Mouse (Mus musculus) natural killer cell, adult 2 months (primary cell): ENCODE data around the gene Hlcs.

Source experiments
- DNase-seq, 2 experiments: peaks; one replicate each; pipeline ENCODE4 v3.0.0; 2022; ENCODE audit warnings: low spot score in 2 of 2

Gene Hlcs

DNA sequence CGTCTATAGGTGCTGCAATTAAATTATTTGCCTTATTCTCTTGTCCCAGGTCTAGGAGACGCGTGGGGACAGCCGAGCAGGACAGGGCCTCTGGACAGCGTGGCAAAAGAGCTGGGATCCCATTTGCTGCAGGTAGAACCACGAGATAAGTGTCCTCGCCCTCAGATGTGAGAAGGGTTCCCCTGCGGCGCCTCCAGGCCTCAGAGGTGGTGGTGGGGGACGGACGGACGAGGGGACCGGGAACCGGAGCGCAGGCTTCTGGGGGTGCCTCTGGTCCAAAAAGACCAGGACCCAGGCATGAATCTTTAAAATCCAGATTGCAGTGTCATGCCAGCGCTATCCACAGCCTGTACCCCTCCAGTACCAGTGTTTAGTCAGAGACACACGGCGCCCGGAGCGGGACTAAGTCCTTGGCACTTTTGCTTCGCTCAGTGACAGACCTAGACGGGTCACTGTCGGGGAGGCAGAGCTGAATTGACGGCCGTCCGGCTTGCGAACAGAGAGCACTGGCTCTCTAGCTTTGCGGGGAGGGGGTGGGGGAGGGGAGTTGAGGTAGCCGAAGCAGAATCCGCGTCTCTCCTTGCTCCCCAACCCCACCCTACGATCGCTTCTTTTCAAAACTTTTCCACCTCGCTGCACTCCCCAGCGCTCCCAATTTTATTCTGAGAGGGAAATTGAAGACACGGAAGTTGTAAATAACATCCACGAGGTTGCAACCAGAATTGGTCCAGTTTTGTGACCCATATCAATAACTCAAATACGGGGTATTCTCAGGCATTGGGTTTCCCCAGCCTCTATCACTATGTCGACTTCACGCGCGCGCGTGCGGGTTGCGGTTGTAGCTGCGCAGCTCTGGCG is 218.9 kb downstream of the Hlcs start:
- DNase-seq, result no peak

DNA sequence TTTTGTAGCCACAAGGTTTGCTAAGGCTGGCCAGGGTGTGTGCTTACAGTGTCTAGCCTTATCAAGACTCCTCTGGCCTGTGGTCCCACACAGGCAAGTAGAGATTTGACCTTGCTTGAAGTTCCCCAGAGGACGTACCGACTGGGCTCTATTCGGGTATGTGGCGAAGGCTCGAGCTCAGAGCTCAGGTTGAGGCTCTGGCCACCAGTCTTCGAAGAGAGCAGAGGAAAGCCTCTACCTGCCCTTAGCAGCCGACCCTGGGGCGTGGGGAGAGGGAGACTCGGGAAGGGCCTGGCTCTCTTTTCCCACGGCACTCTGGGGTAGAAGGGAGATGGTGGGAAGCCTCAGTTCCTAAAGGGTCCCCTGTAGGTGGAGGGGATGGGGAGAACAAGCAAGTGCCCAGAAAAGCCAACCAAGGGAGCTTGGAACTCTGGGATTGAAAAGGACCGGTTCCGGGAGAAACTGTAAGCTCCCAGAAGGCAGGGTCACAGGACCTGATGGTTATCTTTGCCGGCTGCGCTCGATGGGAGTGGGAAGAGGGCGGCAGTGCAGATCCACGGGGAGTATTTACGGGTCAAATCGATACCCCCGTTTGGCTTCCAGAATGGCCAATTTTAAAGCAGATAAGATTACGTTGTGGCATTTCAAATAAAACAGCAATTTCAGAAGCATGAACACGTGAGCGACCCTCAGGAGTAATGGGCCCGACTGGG is 220.1 kb downstream of the Hlcs start:
- no peak for DNase-seq

DNA sequence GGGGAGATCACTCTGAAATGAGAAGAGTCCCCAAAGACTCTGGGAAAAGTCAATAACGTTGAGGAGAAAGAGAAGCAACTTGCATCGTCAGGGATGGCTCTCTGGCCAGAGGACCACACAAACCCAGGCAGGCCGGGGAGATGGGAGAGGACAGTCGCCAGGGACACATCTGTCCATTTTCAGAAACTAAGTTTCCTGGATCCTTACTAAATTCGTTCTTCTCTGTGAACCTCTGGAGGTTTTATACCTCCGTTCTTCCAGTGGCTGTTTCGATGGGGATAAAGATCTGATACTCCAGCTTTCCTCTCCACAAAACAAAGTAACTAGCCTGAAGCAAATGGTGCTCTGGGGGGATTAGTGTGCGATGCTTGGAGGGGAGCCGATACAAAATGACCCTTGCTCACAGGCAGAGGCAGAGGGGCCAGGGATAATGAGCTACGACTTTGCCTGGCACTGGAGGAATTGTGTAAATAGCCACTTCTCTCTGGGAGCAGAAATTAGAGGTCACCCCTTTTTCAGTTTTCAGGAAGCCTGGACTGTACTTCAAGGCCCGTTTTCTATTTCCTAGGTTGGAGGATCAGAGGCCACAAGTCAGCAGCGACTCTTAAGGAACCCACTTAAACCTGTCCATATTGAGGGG is 220.7 kb downstream of the Hlcs start:
- no peak for DNase-seq

DNA sequence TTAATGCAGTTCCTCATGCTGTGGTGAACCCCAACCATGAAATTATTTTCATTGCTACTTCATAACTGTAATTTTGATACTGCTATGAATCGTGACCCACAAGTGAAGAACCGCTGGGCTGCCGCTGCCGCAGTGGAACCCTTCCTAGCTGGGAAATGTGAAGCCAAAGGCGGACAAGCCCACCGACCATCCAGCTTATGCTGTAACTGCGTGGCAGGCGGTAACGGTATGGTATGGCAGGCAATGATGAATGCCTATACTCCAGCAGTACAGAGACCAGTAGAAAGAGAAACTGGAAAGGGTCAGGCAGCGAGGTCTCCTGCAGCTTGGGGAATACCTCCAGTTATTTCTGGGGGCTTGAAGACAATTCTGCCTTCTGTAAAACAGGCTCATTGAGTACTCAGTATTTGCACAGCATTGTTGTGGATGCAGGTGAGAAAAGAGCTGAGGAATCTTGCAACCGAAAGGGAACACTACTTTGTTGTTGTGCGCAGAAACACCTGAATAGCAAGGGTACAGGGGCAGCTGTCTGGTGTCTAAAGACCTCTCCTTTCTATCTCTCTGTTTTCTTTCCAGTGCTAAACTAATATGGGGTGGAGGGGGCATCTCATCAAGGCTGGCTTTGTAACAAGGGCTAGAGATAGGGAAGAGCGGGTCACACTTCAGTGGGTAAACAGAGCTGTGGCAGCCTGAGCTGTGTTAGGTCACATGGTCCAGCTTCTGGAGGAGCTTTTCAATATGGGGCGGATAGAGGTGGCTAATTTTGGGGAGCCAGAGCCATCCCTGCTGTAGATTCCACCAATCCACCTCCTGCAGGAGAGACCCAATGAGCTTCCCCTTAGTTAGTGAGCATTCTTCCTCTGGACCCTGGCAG is 224.3 kb downstream of the Hlcs start:
- no peak for DNase-seq

DNA sequence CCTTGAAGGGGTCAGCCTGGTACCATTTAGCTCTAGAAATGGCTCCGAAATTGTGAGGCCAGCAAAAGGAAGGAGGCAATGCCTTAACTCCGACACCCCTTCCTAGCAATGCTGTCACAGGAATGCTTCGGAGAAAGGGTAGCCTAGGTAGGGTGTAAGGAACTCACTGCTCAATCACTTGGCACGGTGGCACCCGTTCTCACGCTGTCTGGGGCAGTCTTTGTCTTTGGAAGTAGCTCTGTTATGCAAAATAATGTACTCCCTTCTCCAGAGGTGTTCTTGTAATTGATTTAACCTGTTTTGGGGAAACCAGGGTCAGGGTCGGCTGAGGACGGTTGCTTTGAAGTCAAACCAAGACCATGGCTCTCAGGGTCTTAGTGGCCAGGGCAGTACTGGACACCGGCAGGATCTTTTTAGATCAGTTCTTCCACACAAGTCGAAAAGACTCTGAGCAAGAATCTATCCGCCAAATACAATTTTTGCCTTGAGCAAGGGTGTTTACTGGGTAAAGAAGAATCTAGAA is 225.1 kb downstream of the Hlcs start:
- no peak for DNase-seq

DNA sequence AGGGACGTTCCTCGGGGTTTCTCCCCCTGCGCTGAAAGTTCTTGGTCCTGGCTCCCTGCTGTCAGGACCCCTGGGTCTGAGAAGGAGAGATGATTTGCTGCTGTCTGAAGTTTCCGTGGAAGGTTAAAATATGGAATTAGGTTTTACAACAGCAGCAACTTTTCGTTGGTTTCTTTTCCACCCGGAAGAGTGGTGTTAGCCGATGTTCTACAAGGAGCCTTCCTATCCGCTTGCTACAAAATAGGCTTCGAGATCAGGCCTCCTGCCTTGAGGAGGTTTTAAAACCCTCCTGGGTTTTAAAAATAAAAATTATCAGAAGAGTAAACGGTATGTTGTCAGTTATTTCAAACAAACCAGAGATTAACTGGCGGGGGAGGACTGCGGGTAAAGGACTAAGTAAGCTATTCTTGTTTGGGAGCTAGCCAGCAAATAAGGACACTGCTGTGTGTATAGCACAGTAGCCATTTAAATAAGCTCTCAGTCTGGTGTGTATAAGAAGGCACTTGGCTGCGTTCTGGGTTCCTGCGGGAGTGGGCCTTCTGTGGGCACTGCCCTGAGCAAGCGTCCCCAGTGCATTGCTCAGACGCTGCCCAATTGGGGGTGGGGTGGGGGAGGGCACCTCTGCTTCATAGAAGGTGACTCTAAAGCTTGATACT is 225.7 kb downstream of the Hlcs start:
- no peak for DNase-seq

DNA sequence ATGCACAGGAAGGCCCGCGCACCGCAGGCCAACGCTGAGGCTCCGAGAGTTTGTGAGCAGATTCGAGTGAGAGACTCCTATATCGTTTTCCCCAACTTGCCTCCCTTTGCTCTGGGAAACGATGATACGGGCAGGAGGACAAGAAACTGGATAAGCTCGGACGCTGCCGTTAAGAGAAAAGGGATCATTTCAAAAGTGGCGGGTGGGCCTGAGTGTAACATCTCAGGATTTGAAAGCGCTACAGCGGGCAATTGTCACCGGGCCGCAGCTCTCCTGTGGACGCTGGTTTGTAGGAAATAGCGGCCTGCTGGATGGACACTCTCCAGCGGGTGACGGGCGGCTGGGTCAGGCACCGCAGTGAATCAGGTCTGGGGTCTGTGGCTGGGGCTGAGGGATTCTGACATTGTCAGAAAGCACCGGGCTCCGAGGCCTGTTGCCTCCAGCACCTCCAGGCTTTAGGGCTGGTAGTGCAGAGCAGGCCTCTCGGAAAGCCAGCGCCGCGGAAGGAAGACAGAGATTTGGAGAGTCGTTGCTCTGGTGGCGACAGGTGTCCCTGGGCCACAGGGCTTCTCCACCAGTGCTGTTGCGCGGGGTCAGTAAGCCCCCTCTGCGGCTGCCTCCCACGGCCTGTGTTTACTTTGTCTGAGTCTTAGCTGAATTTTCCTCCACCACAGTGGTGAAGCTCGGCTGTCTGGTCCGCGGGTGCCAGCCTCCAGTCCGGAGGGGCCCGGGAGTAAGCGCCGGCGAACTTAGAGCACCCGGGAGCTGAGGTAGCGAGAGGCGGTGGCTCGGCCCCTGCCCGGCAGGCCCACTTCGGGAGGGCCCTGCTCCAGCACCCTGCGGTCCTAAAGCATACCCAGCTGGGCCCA is 226.4 kb downstream of the Hlcs start:
- DNase-seq, result no peak

DNA sequence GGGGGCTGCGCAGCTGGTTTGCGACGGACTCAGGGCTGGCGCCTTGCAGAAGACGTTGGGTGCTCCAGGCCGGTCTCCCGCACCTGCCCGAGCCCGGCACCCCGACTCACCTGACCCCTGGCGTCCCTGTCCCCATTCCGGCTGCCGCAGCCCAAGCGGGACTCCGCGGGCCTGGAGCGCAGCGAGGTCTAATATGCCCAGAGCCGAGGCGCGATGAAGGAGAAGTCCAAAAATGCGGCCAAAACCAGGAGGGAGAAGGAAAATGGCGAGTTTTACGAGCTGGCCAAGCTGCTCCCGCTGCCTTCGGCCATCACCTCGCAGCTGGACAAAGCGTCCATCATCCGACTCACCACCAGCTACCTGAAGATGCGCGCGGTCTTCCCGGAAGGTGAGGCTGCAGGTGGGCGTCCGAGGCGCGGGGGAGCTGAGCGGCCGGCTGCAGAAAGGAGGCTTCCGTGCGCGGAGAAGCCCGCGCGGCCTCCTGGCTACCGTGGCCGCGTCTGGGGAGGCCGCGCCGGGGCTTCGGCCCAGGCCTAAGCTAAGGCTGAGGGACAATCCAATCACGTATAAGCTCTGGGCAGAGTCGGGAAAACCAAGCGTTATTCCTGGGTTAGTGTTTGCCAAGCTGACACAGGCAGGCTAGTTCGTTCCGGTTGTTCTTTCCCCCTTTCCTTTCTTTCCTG is 227.6 kb downstream of the Hlcs start:
- DNase-seq, result no peak

DNA sequence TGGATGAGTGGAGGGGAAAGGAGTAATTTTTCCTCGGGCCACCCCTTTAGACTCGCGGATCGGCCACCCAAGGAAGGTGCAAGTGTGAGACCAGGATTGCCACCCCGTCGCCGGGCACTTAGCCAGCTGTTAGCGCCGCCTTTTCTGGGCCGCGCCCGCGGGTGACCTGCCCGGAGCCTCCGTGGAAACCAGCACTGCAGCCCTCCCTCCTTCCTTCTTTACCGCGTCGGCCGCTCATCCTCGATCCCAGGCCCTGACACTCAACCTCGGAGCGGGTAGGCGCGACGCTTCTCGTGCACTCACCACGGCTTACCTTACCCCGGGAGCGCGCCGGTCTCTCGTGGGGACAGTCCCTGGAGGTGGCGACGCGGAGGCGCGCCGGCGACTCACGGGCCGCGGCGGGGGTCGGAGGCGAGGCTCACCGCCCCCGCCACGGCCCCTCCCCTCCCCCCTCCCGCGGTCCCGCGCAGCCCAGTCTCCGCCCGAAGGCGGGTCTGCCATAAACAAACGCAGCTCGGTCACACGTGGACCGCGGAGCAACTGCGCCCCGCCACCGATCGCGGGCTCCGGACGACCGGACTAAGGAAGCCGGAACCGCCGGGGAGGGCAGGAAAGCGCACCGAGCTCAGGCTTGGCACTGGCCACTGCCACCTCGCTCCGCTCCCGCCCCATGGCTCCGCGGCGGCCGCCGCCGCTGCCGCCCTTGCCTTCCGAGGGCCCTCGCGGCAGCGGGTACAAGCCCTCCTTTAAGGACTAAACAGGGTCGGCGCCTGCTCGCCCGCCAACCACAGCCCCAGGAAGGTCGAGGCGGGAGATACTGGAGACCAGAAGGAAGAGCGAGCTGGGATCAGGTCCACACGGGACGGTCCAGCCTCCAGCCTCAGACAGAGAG is 228.4 kb downstream of the Hlcs start, which contains the start of gene Sim2:
TSS of gene Sim2 (plus strand) at position 221 of the 892 bp plus-strand sequence.
- no peak for DNase-seq

DNA sequence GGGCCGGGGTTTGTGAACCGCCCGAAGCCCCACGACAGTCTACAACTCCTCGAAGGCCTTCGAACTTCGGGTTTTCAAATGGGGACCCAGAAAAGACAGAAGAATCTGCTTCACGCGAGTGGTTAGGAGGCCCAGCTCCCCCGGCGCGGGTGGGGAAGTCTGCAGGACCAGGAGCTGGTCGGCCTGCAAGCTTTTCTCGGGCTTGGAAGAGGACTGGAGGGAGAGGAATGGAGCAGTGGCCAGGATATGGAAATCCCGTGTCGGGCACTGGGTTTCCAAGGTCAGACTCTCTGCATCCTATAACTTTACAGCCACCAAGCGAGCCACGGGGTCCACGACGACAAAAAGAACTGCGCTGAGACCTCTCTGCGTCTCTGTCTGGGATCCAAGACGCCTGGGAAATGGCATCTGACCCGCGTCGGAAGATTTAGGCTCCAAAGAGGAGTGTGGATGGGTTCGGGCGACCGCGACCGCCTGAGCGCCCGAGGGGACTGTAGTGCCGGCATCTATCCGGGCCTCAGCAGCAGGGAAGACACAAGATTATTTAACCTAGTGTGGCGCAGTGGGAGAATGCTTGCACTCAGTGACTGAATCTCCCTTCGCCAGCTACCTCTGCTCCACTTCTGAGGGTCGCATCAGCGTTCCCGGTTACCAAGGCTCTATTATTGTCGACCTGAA is 229.4 kb downstream of the Hlcs start:
- DNase-seq, result no peak

DNA sequence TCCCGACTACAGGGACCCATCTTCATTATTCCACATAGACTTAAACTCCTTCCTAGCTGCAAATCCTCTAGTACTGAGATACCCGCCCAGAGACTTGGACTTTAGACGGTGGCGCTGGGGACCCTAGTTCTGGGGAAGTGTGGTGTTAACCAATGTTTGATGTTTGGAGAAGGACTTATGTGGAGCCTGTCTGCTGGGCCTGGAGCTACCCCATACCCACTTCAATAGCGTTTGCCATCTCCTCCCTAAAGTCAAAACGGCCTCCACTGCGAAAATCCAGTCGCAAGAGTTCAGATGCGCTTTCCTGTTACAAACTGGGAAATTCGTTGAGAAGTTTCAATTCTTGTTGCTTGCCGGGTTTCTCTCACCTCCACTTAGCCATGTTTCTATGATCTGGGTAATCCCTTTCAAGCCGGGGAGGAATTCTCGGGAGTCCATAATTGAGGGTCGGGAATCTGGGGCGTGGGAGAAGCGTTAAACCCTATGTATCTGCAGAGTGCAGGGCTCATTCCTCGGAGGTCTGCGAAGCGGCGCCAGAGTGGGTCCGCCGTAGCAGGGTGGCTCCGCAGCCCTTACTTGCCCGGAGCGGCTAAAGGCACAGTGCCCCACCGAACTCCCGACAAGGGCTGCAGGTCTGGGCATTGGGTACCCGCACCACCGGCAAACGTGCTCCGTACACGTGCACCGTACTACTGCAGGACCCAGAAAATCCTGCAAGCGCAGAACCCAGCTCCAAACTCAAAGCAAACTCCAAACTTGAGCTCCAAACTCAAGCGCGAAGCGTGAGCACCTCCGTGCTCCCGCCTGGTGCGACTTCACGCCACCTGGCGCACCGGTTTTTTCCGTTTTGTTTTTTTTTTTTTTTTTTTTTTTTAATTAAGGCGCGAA is 230.2 kb downstream of the Hlcs start:
- no peak for DNase-seq

DNA sequence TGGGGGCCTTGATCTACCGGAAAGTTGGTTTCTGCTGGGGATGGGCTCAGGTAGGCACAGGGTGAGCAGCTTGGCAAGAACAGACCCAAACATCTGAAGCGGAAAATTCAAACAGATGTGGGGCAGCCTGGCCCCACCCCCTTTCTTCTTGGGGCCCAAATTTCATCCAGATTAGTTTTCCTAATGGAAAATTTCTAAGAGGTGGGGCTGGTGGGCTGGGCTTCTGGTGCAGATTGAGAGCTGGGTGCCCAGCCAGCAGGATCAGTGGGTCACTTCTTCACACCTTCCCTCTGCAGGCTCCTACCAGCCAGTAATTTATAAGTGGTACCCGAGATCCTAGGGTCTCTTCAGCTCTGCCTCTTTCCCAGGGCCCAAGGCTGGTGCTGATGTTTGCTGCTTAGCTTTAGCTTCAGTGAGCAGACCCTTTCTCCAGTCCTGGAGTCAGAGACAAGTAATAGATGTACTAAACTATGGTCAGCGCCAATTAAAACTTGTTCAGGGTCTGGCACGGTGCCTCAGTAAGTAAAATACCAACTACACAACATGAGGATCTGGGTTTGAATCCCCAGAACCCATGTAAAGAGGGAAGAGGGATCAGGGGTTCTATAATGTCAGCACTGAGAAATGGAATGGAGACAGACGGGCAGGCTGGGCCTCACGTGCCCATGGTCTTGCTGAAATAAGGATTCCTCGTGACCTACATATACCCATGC is 231.2 kb downstream of the Hlcs start:
- DNase-seq, result no peak

DNA sequence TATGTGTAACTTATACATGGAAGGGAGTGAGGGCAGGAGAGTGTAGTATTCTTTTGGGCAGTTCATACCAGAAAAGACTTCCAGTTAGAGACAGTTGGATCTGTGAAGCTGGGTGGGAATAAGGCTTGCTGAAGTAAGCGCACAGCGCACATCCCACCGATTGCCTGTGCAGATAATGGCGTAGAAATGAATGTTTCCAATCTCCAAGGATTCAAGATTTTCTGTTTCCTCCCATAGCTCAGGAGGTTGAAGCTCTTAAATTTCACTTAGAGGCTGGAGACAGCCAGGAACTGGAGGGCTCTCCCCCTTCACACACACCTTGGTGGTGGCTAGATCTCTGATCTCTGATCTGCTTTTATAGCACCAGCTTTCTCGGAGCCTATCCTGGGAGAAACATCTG is 231.8 kb downstream of the Hlcs start:
- DNase-seq, result no peak

DNA sequence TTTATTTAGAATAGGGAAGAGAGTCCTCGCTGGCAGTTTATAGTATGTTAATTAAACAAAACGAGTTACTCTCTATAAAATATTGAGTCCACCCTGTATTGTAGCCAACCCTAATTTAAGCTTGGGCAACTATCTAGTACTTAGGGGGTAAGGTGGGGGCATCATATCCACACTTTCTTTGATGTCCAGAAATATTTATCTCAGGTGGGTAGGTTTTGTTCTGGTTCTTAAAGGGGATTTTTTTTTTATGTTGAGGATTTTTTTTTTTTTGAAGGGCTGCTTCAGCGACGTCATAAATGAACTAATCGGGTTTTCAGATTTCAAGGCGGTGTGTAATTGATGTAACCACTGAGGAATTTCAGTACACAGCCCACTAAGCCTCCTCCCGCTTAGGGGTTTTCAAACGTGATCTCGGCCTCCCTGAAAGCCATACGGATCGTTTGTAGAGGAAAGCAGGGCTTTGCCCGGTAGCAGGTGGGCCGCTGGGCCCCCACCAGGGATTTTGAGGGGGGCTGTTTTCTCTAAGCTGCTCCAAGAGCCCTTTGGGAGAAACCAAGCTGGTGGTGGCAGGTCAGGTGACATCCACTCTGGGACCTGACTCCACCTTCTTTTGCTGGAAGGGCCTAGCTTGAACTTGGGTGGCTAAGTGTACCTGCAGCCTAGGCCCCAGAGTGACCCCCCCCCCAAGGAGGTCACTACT is 233.4 kb downstream of the Hlcs start:
- DNase-seq, result no peak

DNA sequence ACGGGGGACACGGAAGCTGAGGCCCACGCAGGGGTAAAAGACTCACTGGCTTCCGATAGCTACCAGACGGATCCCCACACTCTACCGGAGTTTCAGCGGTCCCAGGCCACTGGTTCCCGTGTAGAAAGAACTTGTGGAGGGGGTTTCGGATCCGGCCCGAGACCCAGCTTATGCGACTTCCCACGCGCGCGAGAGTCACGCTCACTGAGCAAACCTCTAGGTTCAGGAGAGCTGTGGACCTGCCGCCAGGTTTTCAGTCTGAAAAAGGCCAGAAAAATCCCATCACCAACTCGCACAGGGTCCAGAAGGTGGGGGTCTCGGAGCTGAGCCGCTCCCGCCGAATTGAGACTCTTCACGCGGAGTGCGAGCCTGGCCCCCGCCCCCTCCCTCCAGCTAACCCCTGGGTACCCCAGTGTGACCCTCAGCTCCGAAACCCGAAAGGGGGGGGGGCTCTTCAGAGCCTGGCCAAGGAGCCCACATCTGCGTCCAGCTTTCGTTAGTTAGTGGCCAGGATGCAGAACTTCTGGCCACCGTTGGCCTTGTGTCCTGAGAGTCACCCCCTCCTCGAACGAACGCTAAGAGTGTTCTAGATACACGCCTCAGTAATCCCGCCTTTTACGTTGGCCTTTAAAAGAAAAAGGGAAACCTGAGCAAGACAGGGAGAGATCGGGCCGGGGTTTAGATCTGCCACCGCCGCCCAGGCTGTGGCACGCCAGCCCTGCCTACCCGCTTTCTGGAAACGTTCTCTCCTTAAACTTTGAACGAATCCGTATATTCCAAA is 234.1 kb downstream of the Hlcs start:
- no peak for DNase-seq
